Mouse (Mus musculus) frontal cortex, postnatal 25 days (tissue): ENCODE measurements around the gene Nisch.

Source experiments
- DNase-seq, 2 experiments: peaks; one replicate each; pipeline ENCODE4 v3.0.0; 2022; ENCODE audit warnings: low spot score in 2 of 2

Gene Nisch

DNA sequence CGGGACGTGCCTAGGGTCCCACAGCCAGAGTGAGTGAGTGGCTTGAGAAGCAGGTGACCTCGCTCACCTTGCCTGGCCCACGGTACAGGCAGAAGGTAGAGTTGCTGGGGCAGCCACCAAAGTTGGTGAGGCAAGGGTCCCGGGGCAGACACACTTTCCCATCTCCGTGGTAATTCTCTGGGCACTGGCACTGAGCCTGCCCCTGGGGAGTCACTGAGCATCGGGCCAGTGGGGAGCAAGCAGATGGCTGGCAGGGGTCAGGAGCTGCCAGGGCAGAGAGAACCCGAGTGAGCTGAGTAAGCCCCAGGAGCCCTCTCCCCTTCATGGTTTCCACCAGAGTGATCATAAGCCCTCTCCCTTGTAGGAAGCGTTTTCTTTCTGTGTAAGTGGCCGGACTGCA lies 55.1 kb downstream of the Nisch start:
- no peak for DNase-seq

DNA sequence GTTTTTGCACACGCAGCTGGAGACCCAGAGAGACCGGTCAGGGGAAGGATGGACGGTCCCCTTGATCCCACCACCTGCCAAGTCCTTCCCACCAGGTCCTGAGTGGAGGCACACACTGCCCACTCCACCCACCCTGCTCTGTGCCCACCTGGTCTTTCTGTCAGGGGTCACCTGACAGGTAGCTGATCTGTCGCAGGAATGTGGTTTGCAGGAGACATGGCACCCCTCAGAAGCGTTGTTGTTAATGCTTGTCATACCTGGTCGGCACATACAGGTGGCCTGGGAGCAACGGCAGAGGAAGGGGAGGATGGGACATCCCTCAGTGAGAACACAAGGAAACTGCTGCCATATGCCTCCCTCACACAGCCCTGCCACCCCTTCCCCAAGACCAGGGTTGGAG lies 55.6 kb downstream of the Nisch start:
- DNase-seq, result no peak

DNA sequence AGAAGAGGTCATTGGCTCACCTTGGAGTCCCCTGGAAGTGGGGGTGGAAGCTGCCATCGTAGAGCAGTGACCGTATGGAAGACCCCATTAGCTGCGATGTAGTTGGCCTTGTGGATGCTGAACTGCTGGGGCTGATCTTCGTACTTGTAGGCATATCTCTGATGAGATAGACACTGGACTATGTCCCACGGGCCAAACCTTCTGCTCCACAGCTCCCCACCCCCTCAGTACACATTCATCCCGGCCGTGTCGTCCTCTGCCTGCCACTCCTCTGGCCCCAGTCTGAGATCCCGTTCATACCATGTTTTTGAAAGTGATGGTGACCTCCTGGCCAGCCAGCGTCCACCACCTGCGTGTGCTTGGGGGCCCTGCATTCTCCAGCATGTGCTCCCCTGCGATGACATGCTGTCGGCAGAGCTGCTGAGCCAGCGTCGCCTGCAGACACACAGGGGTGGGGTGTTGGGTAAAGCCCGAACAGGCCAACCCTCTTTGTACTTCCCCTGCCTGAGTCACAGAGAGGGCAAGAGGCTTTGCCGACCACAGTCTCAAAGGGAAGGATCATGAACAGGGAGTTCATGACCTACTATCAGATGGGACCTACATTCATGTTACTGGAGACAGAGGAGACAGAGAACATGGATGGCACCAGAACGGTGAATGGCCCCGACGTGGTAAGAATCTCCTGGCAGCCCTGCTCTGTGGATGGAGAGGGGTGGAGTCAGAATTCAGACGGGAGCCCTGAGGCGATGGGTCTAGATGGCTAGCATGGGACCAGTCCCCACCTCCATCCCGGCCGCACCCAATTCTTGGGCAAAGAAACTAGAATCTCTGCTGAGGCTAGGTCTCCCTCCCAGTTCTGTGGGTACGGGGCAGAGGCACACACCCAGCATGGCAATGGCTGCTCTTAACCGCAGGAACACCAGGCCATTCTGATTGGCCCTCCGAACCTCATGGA lies 56.3 kb downstream of the Nisch start:
- no peak for DNase-seq

DNA sequence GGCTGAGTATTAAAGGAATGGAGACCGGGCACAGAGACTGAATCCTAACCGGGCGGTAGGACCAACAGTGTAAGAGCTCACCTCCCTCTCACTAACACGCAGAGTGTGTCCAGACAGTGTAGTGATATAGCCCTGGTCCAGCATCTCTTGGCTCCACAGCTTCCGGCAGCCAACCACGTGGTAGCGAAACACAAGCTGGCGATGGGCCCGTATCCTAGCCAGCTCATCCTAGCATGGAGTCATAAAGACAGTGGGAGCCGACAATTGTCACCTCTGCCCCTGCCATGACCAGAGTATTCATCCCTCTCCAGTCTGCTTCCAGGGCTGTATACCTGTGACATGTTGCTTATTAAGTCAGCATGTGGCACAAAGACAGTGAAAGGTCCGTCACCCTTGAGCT lies 71.1 kb downstream of the Nisch start:
- DNase-seq, result no peak

DNA sequence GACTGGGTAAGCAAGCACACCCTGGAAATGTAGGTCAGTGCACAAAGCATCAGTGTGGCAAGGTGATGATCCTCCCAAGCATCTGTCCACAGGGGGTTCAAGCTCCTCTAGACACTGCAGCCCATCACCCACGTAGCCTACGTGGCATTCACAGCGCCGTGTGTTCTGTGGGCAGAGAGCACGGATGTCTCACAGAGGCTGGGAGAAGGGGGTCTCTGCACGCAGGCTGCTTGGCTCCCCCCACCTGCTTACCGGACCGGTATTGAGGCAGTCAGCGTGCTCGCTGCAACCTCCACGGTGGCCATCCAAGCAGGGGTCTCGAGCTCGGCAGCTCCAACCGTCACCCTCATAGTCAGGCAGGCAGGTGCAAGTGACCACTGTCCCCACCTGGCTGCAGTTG lies 75.7 kb downstream of the Nisch start:
- DNase-seq, result no peak

DNA sequence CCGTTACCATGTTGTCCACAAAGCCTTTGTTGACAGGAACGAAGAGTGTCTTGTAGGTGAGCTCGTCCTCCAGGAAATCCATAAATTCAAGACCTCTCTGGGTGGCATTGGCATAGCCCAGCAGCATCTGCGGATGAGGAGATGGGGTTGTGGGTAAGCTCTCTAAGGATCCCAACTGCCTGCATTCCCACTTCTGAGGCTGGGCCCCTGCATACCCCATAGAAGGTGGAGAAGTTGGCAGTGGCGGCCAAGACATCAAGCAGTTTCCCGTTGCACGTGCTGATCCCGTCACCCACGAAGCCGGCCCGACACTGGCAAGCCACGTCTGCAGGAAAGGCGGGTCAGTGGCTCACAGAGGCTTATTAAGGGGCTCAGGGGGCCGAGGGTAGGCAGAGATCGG lies 76.6 kb downstream of the Nisch start:
- no peak for DNase-seq

DNA sequence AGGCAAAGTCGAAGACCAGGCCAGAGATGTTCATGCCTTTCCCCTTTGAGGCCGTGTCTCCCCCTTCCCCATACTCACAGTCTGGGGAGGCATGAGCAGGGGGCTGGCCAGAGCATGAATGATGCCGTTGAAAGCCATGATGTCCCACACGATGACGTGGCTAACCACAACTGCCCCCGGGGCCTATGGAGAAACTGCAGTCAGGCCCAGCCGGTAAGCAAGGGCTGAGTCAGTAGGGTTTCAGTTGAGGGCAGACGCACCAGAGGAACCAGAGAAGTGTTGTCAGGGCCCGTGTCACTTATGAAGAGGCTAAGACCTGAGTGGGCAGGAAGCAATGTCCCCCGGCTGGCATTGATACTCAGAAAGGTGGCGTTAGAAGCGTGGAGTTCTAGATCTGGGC lies 77.1 kb downstream of the Nisch start:
- DNase-seq, result no peak

DNA sequence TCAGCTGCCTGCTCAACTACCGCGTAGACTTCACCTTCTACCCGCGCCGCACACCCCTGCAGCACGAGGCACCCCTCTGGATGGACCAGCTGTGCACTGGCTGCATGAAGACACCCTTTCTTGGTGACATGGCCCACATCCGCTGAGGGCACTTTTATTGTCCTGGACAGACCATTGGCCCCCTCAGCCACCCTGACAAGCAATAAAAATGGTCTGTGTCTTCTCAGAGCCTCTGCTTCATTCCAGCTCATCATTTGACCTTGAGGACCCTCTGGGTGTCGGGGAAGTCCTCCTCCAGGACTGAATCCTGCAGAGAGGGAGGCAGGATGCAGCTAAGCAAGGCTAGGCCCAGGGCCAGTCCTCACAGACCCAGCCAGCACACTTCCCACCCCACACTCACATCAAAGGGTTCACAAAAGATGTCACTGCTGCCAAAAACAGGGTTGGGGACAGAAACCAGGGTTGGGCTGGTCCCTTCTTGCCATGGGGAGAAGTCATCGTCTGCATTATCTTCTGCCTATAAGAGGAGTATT lies 77.8 kb downstream of the Nisch start:
- no peak for DNase-seq

DNA sequence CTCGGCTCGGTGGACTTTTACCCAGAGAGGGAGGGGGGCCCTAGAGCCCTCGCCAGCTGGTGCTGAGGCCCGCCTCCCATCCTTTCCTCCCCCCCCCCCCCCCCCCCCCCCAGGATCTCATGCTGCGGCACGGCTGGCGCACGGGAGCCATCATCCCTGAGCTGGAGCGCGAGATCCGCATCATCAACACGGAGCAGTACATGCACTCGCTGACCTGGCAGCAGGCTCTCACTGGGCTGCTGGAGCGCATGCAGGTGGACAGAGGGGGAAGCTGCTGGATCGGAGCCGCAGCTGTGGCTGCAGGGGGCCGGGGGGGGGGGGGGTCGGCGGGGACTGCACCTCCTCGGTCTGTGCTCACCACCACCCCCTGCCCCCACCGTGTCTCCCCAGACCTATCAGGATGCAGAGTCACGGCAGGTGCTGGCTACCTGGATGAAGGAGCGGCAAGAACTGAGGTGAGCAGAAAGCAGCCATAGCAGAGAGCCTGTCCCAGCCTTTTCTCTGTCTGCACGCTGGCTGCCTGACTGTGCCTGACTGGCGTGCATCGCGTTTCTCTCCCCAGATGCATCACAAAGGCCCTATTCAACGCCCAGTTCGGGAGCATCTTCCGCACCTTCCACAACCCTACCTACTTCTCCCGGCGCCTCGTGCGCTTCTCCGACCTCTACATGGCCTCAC lies 78.4 kb downstream of the Nisch start:
- DNase-seq, result no peak

DNA sequence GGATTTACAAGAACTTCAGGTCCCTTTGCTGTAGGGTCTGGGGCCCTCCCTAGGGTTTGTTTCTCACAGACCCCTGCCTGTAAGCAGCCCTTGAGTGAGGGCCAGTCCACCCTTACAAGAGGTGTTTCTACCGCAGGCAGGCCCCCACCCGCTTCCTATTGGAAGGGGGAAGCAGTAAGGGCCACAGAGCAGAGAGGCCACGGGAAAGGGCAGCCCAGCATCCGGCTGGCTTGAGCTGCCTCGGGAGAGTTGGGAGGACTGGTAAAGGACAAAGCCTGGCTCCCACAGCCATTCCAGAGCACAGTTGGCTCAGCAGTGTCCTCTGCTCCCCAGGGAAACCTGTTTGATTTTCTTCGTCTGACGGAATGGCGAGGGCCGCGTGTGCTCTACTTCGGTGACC lies 79.0 kb downstream of the Nisch start:
- DNase-seq, result no peak

DNA sequence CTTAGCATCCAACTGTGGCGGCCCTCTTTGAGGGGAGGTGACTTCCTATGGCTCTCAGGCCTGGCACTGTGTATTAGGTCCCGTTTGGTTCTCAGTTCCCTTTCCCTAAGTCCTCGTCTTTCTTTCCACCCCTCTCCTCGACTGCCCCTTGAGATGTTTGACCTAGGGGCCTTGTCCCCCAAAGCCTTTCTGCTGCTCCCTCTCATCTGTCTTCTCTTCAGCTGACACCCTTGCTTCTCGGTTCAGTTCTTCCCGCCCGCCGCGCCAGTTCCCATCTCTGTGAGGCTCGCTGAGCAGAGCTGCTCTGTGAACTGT lies 79.5 kb downstream of the Nisch start:
- no peak for DNase-seq

DNA sequence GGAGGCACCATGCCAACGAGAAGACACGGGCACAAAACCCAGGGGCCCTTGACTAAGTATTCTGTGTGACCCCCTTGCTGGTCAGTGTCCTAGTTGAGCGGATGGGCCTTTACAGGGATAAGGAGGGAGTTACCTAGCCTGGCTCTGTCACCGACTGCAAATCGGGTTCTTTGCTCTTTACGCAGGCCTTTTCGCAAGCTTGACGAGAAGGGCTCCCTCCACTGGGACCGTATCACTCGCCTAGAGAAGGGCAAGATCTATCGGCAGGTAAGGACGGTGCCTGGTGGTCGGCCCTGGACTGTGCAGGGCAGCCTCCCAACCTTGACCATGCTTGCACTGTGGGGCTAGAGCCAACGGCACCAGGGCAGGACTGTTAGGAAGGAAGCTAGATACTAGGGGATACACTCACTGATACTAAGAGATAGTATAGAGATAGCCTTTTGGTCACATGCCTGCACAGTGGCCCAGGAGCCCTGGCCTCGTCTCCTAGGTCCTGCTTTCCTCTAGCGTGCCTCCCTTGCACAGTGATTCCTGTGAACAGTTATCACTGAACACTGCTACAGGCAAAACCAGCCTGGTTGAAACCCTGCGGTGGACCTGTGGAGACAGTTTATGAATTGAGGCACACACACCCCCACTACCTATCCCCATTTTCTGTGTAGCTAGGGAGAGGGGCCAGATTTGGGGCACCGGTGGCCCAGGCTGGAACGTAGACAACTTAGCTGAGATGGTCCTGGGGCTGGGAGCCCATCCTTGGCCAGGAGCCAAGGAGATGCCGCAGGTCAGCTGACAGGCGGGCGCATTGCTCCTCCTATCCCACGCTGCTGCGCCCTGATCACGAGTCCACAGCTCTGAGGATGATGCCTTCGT lies 80.1 kb downstream of the Nisch start:
- DNase-seq, result no peak

DNA sequence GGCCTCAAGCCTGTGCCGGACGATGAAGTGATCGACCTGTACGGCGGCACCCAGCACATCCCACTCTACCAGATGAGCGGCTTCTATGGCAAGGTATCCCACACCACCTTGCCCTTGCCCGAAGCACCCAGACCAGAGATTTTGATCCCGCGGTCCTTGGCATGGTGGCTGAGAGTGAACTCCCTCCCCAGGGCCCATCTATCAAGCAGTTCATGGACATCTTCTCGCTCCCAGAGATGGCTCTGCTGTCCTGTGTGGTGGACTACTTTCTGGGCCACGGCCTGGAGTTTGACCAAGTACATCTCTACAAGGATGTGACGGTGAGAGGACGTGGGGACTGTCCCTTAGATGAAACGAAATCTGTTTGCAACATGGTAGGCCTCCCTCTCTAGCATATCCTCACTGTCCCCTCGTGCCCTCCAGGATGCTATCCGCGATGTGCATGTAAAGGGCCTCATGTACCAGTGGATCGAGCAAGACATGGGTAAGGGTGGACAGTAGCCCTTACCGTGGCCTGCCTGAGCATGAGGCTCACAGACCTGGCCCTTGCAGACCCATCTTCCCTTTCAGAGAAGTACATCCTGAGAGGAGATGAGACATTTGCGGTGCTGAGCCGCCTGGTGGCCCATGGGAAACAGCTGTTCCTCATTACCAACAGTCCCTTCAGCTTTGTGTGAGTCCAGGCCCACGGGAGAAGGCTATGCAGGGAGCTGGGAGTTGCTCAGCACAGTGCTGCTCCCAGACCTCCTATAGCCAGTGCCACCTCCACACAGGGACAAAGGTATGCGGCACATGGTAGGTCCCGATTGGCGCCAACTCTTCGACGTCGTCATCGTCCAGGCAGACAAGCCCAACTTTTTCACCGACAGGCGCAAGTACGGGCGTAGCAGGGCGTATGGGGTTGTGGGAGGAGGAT lies 81.0 kb downstream of the Nisch start:
- no peak for DNase-seq

DNA sequence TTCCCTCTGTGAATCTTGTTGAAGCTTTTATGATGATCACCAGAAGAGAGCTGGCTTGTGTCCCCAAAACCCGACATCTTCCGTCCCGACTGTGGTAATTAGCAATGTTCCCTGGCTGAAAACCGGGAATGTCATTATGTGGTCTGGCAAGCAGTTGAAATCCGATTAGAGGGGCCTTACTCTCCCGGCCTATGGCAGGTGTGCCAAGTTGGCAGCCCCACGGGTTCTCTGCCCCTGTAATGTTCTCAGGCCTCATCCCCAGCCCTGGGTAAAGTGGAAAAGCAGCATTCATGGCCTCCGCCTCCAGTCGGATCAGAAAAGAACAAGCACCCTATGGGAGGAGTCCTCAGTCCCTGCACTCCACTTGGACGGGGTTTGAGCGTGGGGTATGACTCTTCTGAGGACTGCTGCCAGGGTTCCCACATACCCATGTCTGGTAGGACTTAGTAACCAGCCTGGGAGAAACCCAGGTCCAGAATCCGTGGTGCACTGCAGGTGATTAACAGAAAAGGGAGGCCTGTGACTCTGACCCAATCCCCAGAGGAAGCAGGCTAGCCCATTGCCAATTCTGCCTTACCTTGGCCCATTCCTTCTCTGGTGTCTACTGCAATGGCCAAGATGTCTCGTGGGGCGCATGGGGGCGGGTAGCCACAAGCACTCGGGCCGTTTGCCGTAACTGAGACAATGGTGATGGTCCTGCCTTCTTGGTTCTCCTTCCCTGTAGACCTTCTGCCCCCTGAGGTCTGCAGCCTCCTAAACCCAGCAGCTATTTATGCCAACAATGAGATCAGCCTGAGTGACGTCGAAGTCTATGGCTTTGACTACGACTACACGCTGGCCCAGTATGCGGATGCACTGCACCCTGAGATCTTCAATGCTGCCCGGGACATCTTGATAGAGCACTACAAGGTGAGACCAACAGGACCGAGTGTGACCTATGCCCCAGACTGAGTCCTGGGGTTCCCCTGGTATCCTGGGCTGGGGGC lies 82.4 kb downstream of the Nisch start:
- DNase-seq, result no peak

DNA sequence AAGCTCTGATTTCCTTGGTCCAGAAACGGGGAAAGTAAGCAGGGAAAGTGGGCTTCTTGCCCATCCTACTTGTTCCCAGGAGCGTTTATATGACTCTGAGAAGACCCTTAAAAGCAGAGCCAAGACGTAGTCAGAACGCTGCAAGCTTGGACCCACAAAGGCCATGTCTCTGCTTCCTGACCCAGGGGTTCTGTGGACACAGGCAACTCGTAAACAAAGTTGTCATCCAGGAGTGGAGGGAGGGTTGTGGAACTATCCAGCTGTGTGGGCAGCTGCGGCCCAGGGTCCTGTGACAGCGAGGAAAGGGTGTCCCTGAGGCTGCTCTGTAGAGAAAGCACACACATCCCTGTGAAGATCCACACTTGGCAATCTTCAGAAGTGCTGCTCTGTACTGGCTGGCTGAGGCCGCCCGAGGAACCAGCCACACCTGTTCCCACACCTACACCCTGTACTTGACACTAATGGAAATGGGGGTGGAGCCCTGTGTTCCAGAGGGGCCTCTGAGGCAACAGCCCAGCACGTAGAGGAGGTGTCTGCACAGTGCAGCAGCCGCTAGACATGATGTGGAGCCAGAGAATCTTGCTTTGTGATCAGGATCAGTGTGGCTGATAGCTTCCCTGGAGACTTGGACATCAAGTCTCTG lies 83.6 kb downstream of the Nisch start:
- no peak for DNase-seq

DNA sequence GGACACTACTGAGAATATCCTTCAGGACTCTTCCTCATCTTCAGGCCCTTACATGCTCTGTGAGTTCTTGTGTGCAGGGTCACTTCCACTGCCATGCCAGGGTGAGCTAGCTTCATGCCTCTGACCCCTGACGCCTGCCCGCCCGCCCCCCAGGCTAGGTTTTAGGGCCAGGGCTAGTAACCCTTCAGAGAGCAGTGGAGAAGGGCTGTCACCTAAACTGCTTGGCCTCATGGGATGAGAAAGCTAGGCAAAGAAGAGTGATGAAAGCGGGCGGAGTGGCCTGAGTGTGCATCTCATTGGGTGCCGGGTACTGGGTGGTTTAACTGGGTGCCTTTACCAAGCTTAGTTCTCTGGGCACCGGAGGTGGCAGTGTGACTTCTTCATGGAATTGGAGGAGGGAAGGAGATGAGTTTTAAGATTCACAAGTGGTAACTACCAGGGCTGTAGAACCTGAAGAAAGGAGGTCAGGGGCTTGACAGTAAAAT lies 84.2 kb downstream of the Nisch start:
- DNase-seq, result no peak

DNA sequence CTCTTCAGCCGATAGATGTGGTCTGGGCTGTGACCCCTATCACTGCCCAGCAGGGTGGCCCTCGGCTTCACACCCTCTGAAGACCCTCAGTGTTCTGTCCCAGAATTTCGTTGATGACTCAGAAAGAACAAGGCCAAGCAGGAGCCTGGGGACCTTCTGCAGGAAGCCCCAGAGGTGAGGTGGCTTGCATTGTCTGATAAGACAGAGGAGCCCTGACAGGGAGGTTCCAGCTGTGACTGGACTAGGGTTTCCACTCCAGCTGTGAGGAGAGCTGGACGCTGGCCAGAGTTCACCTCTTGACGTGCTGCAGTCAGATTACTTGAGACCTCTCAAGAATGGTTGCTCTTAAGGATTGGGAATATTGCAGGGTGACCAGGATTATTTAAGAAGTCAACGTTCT lies 84.7 kb downstream of the Nisch start:
- no peak for DNase-seq

DNA sequence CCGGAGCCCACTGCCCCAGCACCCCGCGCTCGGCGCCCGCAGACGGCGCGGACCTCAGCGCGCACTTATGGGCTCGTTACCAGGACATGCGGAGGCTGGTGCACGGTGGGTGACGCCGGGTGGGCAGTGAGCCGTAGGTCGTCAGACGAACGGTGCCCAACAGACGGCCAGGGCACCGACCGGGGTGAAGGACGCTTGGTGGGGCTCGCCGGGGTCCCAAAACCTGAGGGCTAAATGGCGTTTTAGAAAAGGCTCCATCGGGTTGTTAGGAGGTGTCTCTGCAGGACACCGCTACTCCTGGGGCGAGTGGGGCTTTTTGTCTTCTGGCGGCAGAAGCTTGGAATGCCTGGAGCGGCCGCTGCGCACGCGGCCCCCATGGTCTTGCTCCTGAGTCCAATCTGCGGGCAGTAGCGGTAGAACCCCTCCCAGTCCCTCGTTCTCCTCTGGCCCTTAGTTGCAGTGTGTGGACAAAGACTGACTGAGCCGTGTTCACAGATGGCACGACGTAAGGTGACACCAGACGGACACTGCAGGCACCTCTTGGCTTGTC lies 85.4 kb downstream of the Nisch start:
- no peak for DNase-seq
